Mouse (Mus musculus): Measurements from ENCODE around the gene Sall2. TPM values are rescaled to one million over a fixed set of nuclear protein-coding genes. Genes with fewer than 3 reads are reported as not detected.
A peak's percentile ranks its signal among the peaks of the same experiment; 100 is the strongest.

Sall2 gene
- polyA plus RNA-seq, 1 experiment from 2014 or later: 56.9 TPM

GRCm38 (mm10) chr14:52279747-52280120 is 48.8 kb downstream of the Sall2 start:
- Histone ChIP-seq H3K4me3 (peak overlapping the region; percentile 95), H3K27ac (peak overlapping the region; percentile 89), H3K27me3 (ENCODE audit: insufficient read depth, poor library complexity, severe bottlenecking) (no peaks in the 10 kb centered on the region), H3K36me3 (peaks cover 11% of the 10 kb centered on the region), H3K9me3 (no peaks in the 10 kb centered on the region), H3K4me1 (replicated peaks) (peaks cover 18% of the 10 kb centered on the region)
- under 1% methylated on average over 21 of the region's 21 CpGs for WGBS
- no peak for DNase-seq (ENCODE audit: low spot score)

DNA sequence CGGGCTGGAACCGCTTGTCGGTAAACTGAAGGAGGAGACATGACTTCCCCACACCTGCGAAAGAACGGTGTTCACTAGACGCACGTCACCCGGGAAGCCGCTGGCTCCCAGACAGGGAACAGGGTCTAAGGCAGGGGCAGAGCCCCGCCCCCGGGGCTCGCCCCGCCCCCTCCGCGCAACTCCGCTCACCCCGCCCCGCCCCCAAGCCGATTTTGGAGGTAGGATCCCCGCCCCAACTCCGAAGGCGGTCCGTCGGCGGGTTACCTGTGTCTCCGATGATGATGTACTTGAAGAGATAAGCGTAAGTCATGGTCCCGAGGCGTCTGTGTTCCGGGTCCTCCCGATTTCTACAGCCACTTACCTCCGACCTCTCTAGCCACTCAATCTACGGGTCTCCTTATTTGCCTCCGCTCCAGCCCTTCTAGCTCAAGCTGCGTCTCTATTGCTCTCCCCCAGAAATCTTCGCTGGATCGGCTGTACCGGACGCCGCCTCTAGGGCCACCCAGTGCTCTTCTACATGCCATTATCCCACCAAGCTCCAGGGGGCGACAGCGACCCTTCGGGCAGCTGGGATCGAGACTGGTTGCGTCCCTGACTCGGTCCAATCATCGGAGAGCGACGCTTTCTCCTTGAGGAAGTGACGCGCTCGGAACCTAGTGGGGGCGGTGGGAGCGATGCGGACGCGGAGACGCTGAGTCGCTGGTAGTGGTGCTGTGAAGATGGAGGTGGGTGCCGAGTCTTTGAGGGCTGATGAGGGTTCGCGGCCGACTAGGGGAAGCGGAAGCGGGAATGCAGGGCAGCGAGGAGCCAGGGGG is 49.4 kb downstream of the Sall2 start, which contains the start of the genes Tox4 and Rab2b:
Tox4 (plus strand) TSS at position 215 of the 815 bp plus-strand sequence.
Rab2b (minus strand) TSS at position 614 of the 815 bp plus-strand sequence.
- peak within 1 kb of the TSS; percentile 89 for H3K27ac ChIP-seq
- WGBS: under 1% methylated on average over 66 of the region's 66 CpGs

GRCm38 (mm10) chr14:52277210-52277609 is 51.4 kb downstream of the Sall2 start:
- H3K27me3 ChIP-seq (ENCODE audit: insufficient read depth, poor library complexity, severe bottlenecking): no peaks in the 10 kb centered on the region
- peaks cover 33% of the 10 kb centered on the region for H3K36me3 ChIP-seq
- no peak overlapping the region for H3K4me3 ChIP-seq
- H3K27ac ChIP-seq: no peak overlapping the region
- 91% methylated on average over 4 of the region's 4 CpGs for WGBS
- no peak for DNase-seq (ENCODE audit: low spot score)
- peaks cover 18% of the 10 kb centered on the region for H3K4me1 ChIP-seq (replicated peaks)
- H3K9me3 ChIP-seq: no peaks in the 10 kb centered on the region

More for the DNA sequence above, 49.4 kb downstream of the Sall2 start, which contains the start of the genes Tox4 and Rab2b:
- Histone ChIP-seq H3K4me3 (peak within 1 kb of the TSS; percentile 95), H3K27me3 (ENCODE audit: insufficient read depth, poor library complexity, severe bottlenecking) (no peaks in the 10 kb centered on the region), H3K4me1 (replicated peaks) (peaks cover 18% of the 10 kb centered on the region), H3K9me3 (no peaks in the 10 kb centered on the region), H3K36me3 (peaks cover 17% of the 10 kb centered on the region)
- DNase-seq (ENCODE audit: low spot score): peak; percentile 99

DNA sequence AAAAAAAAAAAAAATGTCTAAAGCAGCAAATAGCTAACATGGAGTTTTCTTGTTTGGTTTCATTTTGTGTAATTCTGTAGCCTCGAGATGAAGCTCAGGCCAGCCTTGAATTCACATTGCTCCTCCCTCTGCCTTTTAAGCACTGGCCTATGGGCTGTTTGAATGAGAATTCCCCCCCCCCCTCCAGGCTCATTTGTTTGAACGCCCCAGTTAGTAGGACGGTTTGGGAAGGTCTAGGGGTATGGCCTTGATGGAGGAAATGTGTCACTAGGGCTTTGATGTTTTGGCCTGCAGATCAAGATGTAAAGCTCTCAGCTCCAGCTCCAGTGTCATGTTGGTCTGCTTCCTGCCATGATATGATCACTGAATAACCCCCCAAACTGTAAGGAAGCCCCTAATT is 55.8 kb downstream of the Sall2 start:
- no peak overlapping the region for H3K4me3 ChIP-seq
- H3K27me3 ChIP-seq (ENCODE audit: insufficient read depth, poor library complexity, severe bottlenecking): no peaks in the 10 kb centered on the region
- H3K36me3 ChIP-seq: peaks cover 53% of the 10 kb centered on the region
- H3K27ac ChIP-seq: no peak overlapping the region
- 70% methylated on average over 3 of the region's 3 CpGs for WGBS
- no peaks in the 10 kb centered on the region for H3K4me1 ChIP-seq (replicated peaks)
- H3K9me3 ChIP-seq: no peaks in the 10 kb centered on the region
- no peak for DNase-seq (ENCODE audit: low spot score)

Other genes with a start within 250 kb of the Sall2 start
- 754 and 887 TPM in 2 replicates for gene Hnrnpc, start 224.7 kb downstream of the Sall2 start, polyA plus RNA-seq (2016; fragmentation: Nextera tagmentation; extraction: Ambion mirVana)
- gene Rpgrip1, start 218.1 kb downstream of the Sall2 start, polyA plus RNA-seq (2016; fragmentation: Nextera tagmentation; extraction: Ambion mirVana): 83.0 and 112 TPM in 2 replicates
- 60.2 and 82.3 TPM in 2 replicates for gene Supt16, start 131.3 kb downstream of the Sall2 start, polyA plus RNA-seq (2016; fragmentation: Nextera tagmentation; extraction: Ambion mirVana)
- gene Chd8, start 71.0 kb downstream of the Sall2 start, polyA plus RNA-seq (2016; fragmentation: Nextera tagmentation; extraction: Ambion mirVana): 38.7 and 44.5 TPM in 2 replicates
- gene Tox4, start 49.6 kb downstream of the Sall2 start, polyA plus RNA-seq (2016; fragmentation: Nextera tagmentation; extraction: Ambion mirVana): 52.1 and 55.4 TPM in 2 replicates
- gene Rab2b, start 49.2 kb downstream of the Sall2 start, polyA plus RNA-seq (2016; fragmentation: Nextera tagmentation; extraction: Ambion mirVana): 29.2 and 36.2 TPM in 2 replicates
- gene Mettl3, start 23.6 kb downstream of the Sall2 start, polyA plus RNA-seq (2016; fragmentation: Nextera tagmentation; extraction: Ambion mirVana): 57.7 and 64.2 TPM in 2 replicates
- not detected in 2 replicates for gene Olfr1513, start 27.6 kb upstream of the Sall2 start, polyA plus RNA-seq (2016; fragmentation: Nextera tagmentation; extraction: Ambion mirVana)
- 0.07 TPM in 1 of 2 replicates, not detected in the other for gene Olfr1512, start 50.4 kb upstream of the Sall2 start, polyA plus RNA-seq (2016; fragmentation: Nextera tagmentation; extraction: Ambion mirVana)
- gene Olfr1511, start 68.6 kb upstream of the Sall2 start, polyA plus RNA-seq (2016; fragmentation: Nextera tagmentation; extraction: Ambion mirVana): not detected in 2 replicates
- gene Olfr1510, start 85.6 kb upstream of the Sall2 start, polyA plus RNA-seq (2016; fragmentation: Nextera tagmentation; extraction: Ambion mirVana): not detected in 2 replicates
- not detected in 2 replicates for gene Olfr1509, start 114.2 kb upstream of the Sall2 start, polyA plus RNA-seq (2016; fragmentation: Nextera tagmentation; extraction: Ambion mirVana)
- gene Olfr1508, start 138.7 kb upstream of the Sall2 start, polyA plus RNA-seq (2016; fragmentation: Nextera tagmentation; extraction: Ambion mirVana): not detected in 2 replicates
- gene Olfr1507, start 167.0 kb upstream of the Sall2 start, polyA plus RNA-seq (2016; fragmentation: Nextera tagmentation; extraction: Ambion mirVana): not detected in 2 replicates

Data from hindbrain, embryonic 10.5 days (tissue).